Mouse (Mus musculus) brain, embryonic 18.5 days (tissue): Measurements from ENCODE around the gene AW822073.
"Not testable (repeated sequence)": the region's sequence is repeated elsewhere in the genome, so short reads cannot be mapped to it uniquely, and the experiment has no call there.

Experiments
- DNase-seq: peaks from one replicate; pipeline ENCODE4 v3.0.0-alpha.2; 2012; ENCODE audit warnings: low read depth, low spot score

The AW822073 gene

GRCm38 (mm10) chr10:58224827-58225785 lies at the start of gene AW822073:
AW822073 (minus strand) TSS chr10:58224930.
- not testable (repeated sequence) for DNase-seq

GRCm38 (mm10) chr10:58258466-58258865 lies 33.7 kb upstream of the AW822073 start:
- no peak for DNase-seq

- DNase-seq = no peak
Measured at GRCm38 (mm10) chr10:58255954-58256353, 31.2 kb upstream of the AW822073 start.

GRCm38 (mm10) chr10:58255213-58255892 lies 30.6 kb upstream of the AW822073 start, which contains the start of gene Gcc2:
Gcc2 (plus strand) TSS chr10:58255497.
- peak; percentile 84 for DNase-seq

GRCm38 (mm10) chr10:58254635-58255175 lies 30.0 kb upstream of the AW822073 start:
- DNase-seq = no peak

- no peak for DNase-seq
Measured at GRCm38 (mm10) chr10:58249535-58249934, 24.8 kb upstream of the AW822073 start.

GRCm38 (mm10) chr10:58238984-58239740 lies 14.4 kb upstream of the AW822073 start:
- DNase-seq = not testable (repeated sequence)

GRCm38 (mm10) chr10:58236613-58237012 lies 11.9 kb upstream of the AW822073 start, which contains the start of gene Gm4981:
Gm4981 (minus strand) TSS chr10:58236701.
- DNase-seq = no peak

GRCm38 (mm10) chr10:58234985-58235384 lies 10.3 kb upstream of the AW822073 start:
- DNase-seq = not testable (repeated sequence)

GRCm38 (mm10) chr10:58233740-58234121 lies 9.0 kb upstream of the AW822073 start:
- DNase-seq = not testable (repeated sequence)

GRCm38 (mm10) chr10:58233054-58233739 lies 8.5 kb upstream of the AW822073 start:
- DNase-seq = not testable (repeated sequence)

GRCm38 (mm10) chr10:58232641-58232969 lies 7.9 kb upstream of the AW822073 start, which contains the start of gene Duxf3:
Duxf3 (minus strand) TSS chr10:58232675.
- DNase-seq = not testable (repeated sequence)

- not testable (repeated sequence) for DNase-seq
Measured at GRCm38 (mm10) chr10:58231779-58232640, 7.3 kb upstream of the AW822073 start.

- DNase-seq = not testable (repeated sequence)
Measured at GRCm38 (mm10) chr10:58231088-58231487, 6.4 kb upstream of the AW822073 start.

- not testable (repeated sequence) for DNase-seq
Measured at GRCm38 (mm10) chr10:58230021-58230420, 5.3 kb upstream of the AW822073 start.

- DNase-seq = not testable (repeated sequence)
Measured at GRCm38 (mm10) chr10:58227798-58228197, 3.1 kb upstream of the AW822073 start.

- DNase-seq = not testable (repeated sequence)
Measured at GRCm38 (mm10) chr10:58226357-58226756, 1.6 kb upstream of the AW822073 start.

- DNase-seq = not testable (repeated sequence)
Measured at GRCm38 (mm10) chr10:58223972-58224805, 541 bp downstream of the AW822073 start.

- not testable (repeated sequence) for DNase-seq
Measured at GRCm38 (mm10) chr10:58223161-58223560, 1.6 kb downstream of the AW822073 start.
